Mouse (Mus musculus) MEL (cell line): Measurements from ENCODE around the gene Olfr535.

Experiments used
- EP300 ChIP-seq, 2 experiments: IDR thresholded peaks; 2 replicates each; pipeline ENCODE4 v1.6.1; 2011; ENCODE audit warnings: improper control_type of control experiment in 2 of 2, low read length in 2 of 2, low read depth in 1 of 2, mild to moderate bottlenecking in 1 of 2
- ZMIZ1 ChIP-seq: IDR thresholded peaks from 2 replicates; pipeline ENCODE4 v1.6.1; 2012; ENCODE audit warnings: low read depth, mild to moderate bottlenecking, inconsistent platforms, low read length, improper control_type of control experiment, moderate library complexity

- no peak for TF ChIP-seq EP300 (IDR thresholded peaks at IDR 0.05; ENCODE audit: low read depth in 1 of 2, low read length in 2 of 2)
- no peak for TF ChIP-seq ZMIZ1
Observed at GRCm38 (mm10) chr7:140443141-140443540, 40.9 kb upstream of the Olfr535 start.
